Mouse (Mus musculus) embryonic fibroblast, embryonic 13.5 days (primary cell): ENCODE measurements around the gene Slc38a4.

Experiments
- CTCF ChIP-seq: IDR thresholded peaks from 2 replicates; pipeline ENCODE4 v1.5.1; 2011; ENCODE audit warnings: mild to moderate bottlenecking, control low read depth, low read length, moderate library complexity, borderline replicate concordance; ENCODE audit not compliant: insufficient read depth
- POLR2A ChIP-seq: IDR thresholded peaks from 2 replicates; pipeline ENCODE4 v1.6.1; 2011; ENCODE audit warnings: low read depth, mild to moderate bottlenecking, control low read depth, low read length, moderate library complexity

DNA sequence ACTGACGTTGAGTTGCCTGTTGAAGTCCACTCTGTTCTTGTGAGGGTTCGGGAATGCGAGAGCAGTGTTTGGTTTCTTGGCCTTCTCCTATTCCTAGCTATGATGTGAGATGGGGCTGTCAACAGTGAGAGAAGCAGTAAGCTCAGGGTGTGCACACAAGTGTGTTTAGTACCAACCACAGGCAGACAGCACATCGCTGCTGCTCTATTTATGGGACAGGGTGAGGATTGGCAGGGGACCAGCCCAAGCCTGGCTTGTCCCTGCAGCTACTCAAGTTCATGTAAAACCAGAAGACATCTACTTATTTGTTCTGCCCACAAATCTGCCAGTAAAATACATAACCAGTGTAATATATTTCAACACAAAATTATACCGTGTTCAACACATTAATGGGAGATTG is 46.4 kb upstream of the Slc38a4 start:
- TF ChIP-seq CTCF, result no peak
- no peak for TF ChIP-seq POLR2A
